Mouse (Mus musculus): ENCODE results near the gene Lsm4. TPM values are rescaled to one million over a fixed set of nuclear protein-coding genes. Genes with fewer than 3 reads are reported as not detected.

Lsm4 gene
- polyA plus RNA-seq, 1 experiment from 2014 or later = 147 TPM

GRCm38 (mm10) chr8:70674716-70675115 lies 1.7 kb downstream of the Lsm4 start:
- Histone ChIP-seq H3K27ac (replicated peaks) (peak overlapping the region; percentile 96), H3K27me3 (ENCODE audit: control insufficient read depth, insufficient read depth, low read length) (no peaks in the 10 kb centered on the region), H3K9me3 (ENCODE audit: control insufficient read depth, low read length) (no peaks in the 10 kb centered on the region), H3K9ac (ENCODE audit: low read length) (0 out of 2 replicates have a peak overlapping the region, but pooled peaks have one; percentile 13), H3K4me3 (ENCODE audit: low read depth, low read length) (no peak overlapping the region), H3K4me2 (replicated peaks; ENCODE audit: low read depth) (no peak overlapping the region), H3K4me1 (replicated peaks; ENCODE audit: control insufficient read depth, insufficient read depth) (peaks cover 5% of the 10 kb centered on the region; the same call in 1 of the 2 replicates), H3K36me3 (ENCODE audit: control insufficient read depth, insufficient read depth, low read length) (0 out of 2 replicates have a peak, but pooled peaks cover 3% of the 10 kb centered on the region)
- WGBS = 60% methylated on average over 4 of the region's 4 CpGs
- DNase-seq (ENCODE audit: low spot score) (no peak), ATAC-seq (ENCODE audit: low FRiP score, low TSS enrichment) (no peak)
- no peak for TF ChIP-seq EP300 (optimal IDR thresholded peaks at IDR 0.05)
- TF ChIP-seq CTCF (IDR thresholded peaks at IDR 0.05; ENCODE audit: low read depth) = no peak

GRCm38 (mm10) chr8:70675336-70675735 lies 2.3 kb downstream of the Lsm4 start:
- no peak for ATAC-seq (ENCODE audit: low FRiP score, low TSS enrichment)
- TF ChIP-seq EP300 (optimal IDR thresholded peaks at IDR 0.05) = no peak
- no peak for TF ChIP-seq CTCF (IDR thresholded peaks at IDR 0.05; ENCODE audit: low read depth)
- Histone ChIP-seq H3K4me3 (ENCODE audit: low read depth, low read length) (no peak overlapping the region), H3K9me3 (ENCODE audit: control insufficient read depth, low read length) (no peaks in the 10 kb centered on the region), H3K4me1 (replicated peaks; ENCODE audit: control insufficient read depth, insufficient read depth) (peaks cover 5% of the 10 kb centered on the region; the same call in 1 of the 2 replicates), H3K27ac (replicated peaks) (peak overlapping the region; percentile 96), H3K36me3 (ENCODE audit: control insufficient read depth, insufficient read depth, low read length) (0 out of 2 replicates have a peak, but pooled peaks cover 3% of the 10 kb centered on the region), H3K4me2 (replicated peaks; ENCODE audit: low read depth) (no peak overlapping the region), H3K9ac (ENCODE audit: low read length) (no peak overlapping the region), H3K27me3 (ENCODE audit: control insufficient read depth, insufficient read depth, low read length) (no peaks in the 10 kb centered on the region)
- DNase-seq (ENCODE audit: low spot score) = no peak
- WGBS = 80% methylated on average over 1 of the region's 1 CpGs

GRCm38 (mm10) chr8:70677451-70678080 lies 4.5 kb downstream of the Lsm4 start:
- peaks cover 7% of the 10 kb centered on the region for H3K4me1 ChIP-seq (replicated peaks; ENCODE audit: control insufficient read depth, insufficient read depth)
- ATAC-seq (ENCODE audit: low FRiP score, low TSS enrichment) = no peak
- DNase-seq (ENCODE audit: low spot score) = no peak
- no peaks in the 10 kb centered on the region for H3K9me3 ChIP-seq (ENCODE audit: control insufficient read depth, low read length)
- 0 out of 2 replicates have a peak, but pooled peaks cover 3% of the 10 kb centered on the region for H3K36me3 ChIP-seq (ENCODE audit: control insufficient read depth, insufficient read depth, low read length)
- H3K9ac ChIP-seq (ENCODE audit: low read length) = no peak overlapping the region
- 91% methylated on average over 15 of the region's 15 CpGs for WGBS
- H3K27me3 ChIP-seq (ENCODE audit: control insufficient read depth, insufficient read depth, low read length) = no peaks in the 10 kb centered on the region
- H3K4me2 ChIP-seq (replicated peaks; ENCODE audit: low read depth) = no peak overlapping the region
- TF ChIP-seq EP300 (optimal IDR thresholded peaks at IDR 0.05) = no peak
- no peak for TF ChIP-seq CTCF (IDR thresholded peaks at IDR 0.05; ENCODE audit: low read depth)
- no peak overlapping the region for H3K4me3 ChIP-seq (ENCODE audit: low read depth, low read length)
- no peak overlapping the region for H3K27ac ChIP-seq (replicated peaks)

- H3K9me3 ChIP-seq (ENCODE audit: control insufficient read depth, low read length) = no peaks in the 10 kb centered on the region
- ATAC-seq (ENCODE audit: low FRiP score, low TSS enrichment) = no peak
- no peak for TF ChIP-seq CTCF (IDR thresholded peaks at IDR 0.05; ENCODE audit: low read depth)
- no peak for TF ChIP-seq EP300 (optimal IDR thresholded peaks at IDR 0.05)
- no peaks in the 10 kb centered on the region for H3K27me3 ChIP-seq (ENCODE audit: control insufficient read depth, insufficient read depth, low read length)
- peak overlapping the region; percentile 82 for H3K27ac ChIP-seq (replicated peaks)
- peaks cover 6% of the 10 kb centered on the region for H3K4me1 ChIP-seq (replicated peaks; ENCODE audit: control insufficient read depth, insufficient read depth)
- DNase-seq (ENCODE audit: low spot score) = no peak
- no peak overlapping the region for H3K9ac ChIP-seq (ENCODE audit: low read length)
- H3K36me3 ChIP-seq (ENCODE audit: control insufficient read depth, insufficient read depth, low read length) = 0 out of 2 replicates have a peak, but pooled peaks cover 3% of the 10 kb centered on the region
- no peak overlapping the region for H3K4me2 ChIP-seq (replicated peaks; ENCODE audit: low read depth)
- H3K4me3 ChIP-seq (ENCODE audit: low read depth, low read length) = no peak overlapping the region
Measured at GRCm38 (mm10) chr8:70678679-70679078, 5.6 kb downstream of the Lsm4 start.

GRCm38 (mm10) chr8:70679404-70679803 lies 6.4 kb downstream of the Lsm4 start:
- peak; percentile 62 for ATAC-seq (ENCODE audit: low FRiP score, low TSS enrichment)
- DNase-seq (ENCODE audit: low spot score) = peak; percentile 52
- Histone ChIP-seq H3K4me2 (replicated peaks; ENCODE audit: low read depth) (no peak overlapping the region), H3K9ac (ENCODE audit: low read length) (no peak overlapping the region; the same call in 1 of the 2 replicates), H3K27ac (replicated peaks) (peak overlapping the region; percentile 82), H3K36me3 (ENCODE audit: control insufficient read depth, insufficient read depth, low read length) (0 out of 2 replicates have a peak, but pooled peaks cover 3% of the 10 kb centered on the region), H3K4me1 (replicated peaks; ENCODE audit: control insufficient read depth, insufficient read depth) (peaks cover 4% of the 10 kb centered on the region), H3K4me3 (ENCODE audit: low read depth, low read length) (no peak overlapping the region), H3K9me3 (ENCODE audit: control insufficient read depth, low read length) (no peaks in the 10 kb centered on the region), H3K27me3 (ENCODE audit: control insufficient read depth, insufficient read depth, low read length) (no peaks in the 10 kb centered on the region)
- no peak for TF ChIP-seq CTCF (IDR thresholded peaks at IDR 0.05; ENCODE audit: low read depth)
- no peak for TF ChIP-seq EP300 (optimal IDR thresholded peaks at IDR 0.05)
- 67% methylated on average over 4 of the region's 4 CpGs for WGBS

GRCm38 (mm10) chr8:70680039-70680438 lies 7.0 kb downstream of the Lsm4 start:
- 39% methylated on average over 3 of the region's 3 CpGs for WGBS
- 0 out of 2 replicates have a peak, but pooled peaks have one; percentile 1 for TF ChIP-seq CTCF (IDR thresholded peaks at IDR 0.05; ENCODE audit: low read depth)
- no peak for TF ChIP-seq EP300 (optimal IDR thresholded peaks at IDR 0.05)
- ATAC-seq (ENCODE audit: low FRiP score, low TSS enrichment) = peak; percentile 47

More at GRCm38 (mm10) chr8:70680039-70680438, 7.0 kb downstream of the Lsm4 start:
- Histone ChIP-seq H3K9me3 (ENCODE audit: control insufficient read depth, low read length) (no peaks in the 10 kb centered on the region), H3K9ac (ENCODE audit: low read length) (0 out of 2 replicates have a peak overlapping the region, but pooled peaks have one; percentile 8), H3K4me2 (replicated peaks; ENCODE audit: low read depth) (no peak overlapping the region), H3K27me3 (ENCODE audit: control insufficient read depth, insufficient read depth, low read length) (no peaks in the 10 kb centered on the region), H3K36me3 (ENCODE audit: control insufficient read depth, insufficient read depth, low read length) (0 out of 2 replicates have a peak, but pooled peaks cover 3% of the 10 kb centered on the region), H3K4me1 (replicated peaks; ENCODE audit: control insufficient read depth, insufficient read depth) (peaks cover 4% of the 10 kb centered on the region), H3K4me3 (ENCODE audit: low read depth, low read length) (no peak overlapping the region), H3K27ac (replicated peaks) (peak overlapping the region; percentile 82)
- peak; percentile 50 for DNase-seq (ENCODE audit: low spot score)
